Mouse (Mus musculus) C2C12 (cell line): ENCODE results near the gene Sigmar1.

Experiments used
- CEBPB ChIP-seq: IDR thresholded peaks from one replicate; pipeline ENCODE4 v1.6.1; 2011; ENCODE audit warnings: low read depth, mild to moderate bottlenecking, control low read depth, moderate library complexity
- CTCF ChIP-seq: IDR thresholded peaks from one replicate; pipeline ENCODE4 v1.5.1; 2011; ENCODE audit not compliant: control insufficient read depth, insufficient read depth, insufficient read length
- MYOD1 ChIP-seq: IDR thresholded peaks from one replicate; pipeline ENCODE4 v1.6.1; 2011; ENCODE audit warnings: low read depth; ENCODE audit not compliant: control insufficient read depth, insufficient read length
- MYOG ChIP-seq: IDR thresholded peaks from one replicate; pipeline ENCODE4 v1.6.1; 2011; ENCODE audit not compliant: control insufficient read depth, insufficient read length; ENCODE audit errors: extremely low read depth
- USF1 ChIP-seq: IDR thresholded peaks from one replicate; pipeline ENCODE4 v1.6.1; 2011; ENCODE audit warnings: low read depth, mild to moderate bottlenecking, control low read depth, moderate library complexity

GRCm38 (mm10) chr4:41754797-41755337 is 1.1 kb downstream of the Sigmar1 start, which contains the start of gene Galt:
- no peak for TF ChIP-seq MYOD1
- no peak for TF ChIP-seq CTCF
- TF ChIP-seq MYOG = no peak
- TF ChIP-seq USF1 = no peak
- TF ChIP-seq CEBPB = no peak
